Mouse (Mus musculus): Measurements from ENCODE around the gene Entpd7. TPM values are rescaled to one million over a fixed set of nuclear protein-coding genes. Genes with fewer than 3 reads are reported as not detected.

The Entpd7 gene
- polyA plus RNA-seq, 1 experiment from 2014 or later: 9.1 TPM

GRCm38 (mm10) chr19:43745740-43746139 is 56.3 kb downstream of the Entpd7 start:
- Histone ChIP-seq H3K9me3 (replicated peaks; ENCODE audit: control insufficient read depth, low read length) (no peaks in the 10 kb centered on the region), H3K4me3 (ENCODE audit: low read depth, low read length) (no peak overlapping the region), H3K4me2 (no peak overlapping the region), H3K9ac (ENCODE audit: low read depth, low read length) (no peak overlapping the region), H3K36me3 (ENCODE audit: control insufficient read depth, insufficient read depth, low read length) (peaks cover 30% of the 10 kb centered on the region), H3K4me1 (ENCODE audit: control insufficient read depth, insufficient read depth, low read length) (no peaks in the 10 kb centered on the region), H3K27ac (ENCODE audit: low read depth, low read length) (no peak overlapping the region), H3K27me3 (ENCODE audit: control insufficient read depth, insufficient read depth, low read length) (no peaks in the 10 kb centered on the region)
- WGBS (ENCODE audit: insufficient replicate concordance): 77% methylated on average over 3 of the region's 3 CpGs
- no peak for ATAC-seq (replicated peaks; ENCODE audit: insufficient number of reproducible peaks, low FRiP score, low TSS enrichment)

- Histone ChIP-seq H3K4me2 (no peak overlapping the region), H3K27me3 (ENCODE audit: control insufficient read depth, insufficient read depth, low read length) (no peaks in the 10 kb centered on the region), H3K36me3 (ENCODE audit: control insufficient read depth, insufficient read depth, low read length) (peaks cover 23% of the 10 kb centered on the region), H3K9ac (ENCODE audit: low read depth, low read length) (no peak overlapping the region), H3K4me1 (ENCODE audit: control insufficient read depth, insufficient read depth, low read length) (peaks cover 3% of the 10 kb centered on the region; the same call in 1 of the 2 replicates), H3K4me3 (ENCODE audit: low read depth, low read length) (no peak overlapping the region), H3K27ac (ENCODE audit: low read depth, low read length) (no peak overlapping the region), H3K9me3 (replicated peaks; ENCODE audit: control insufficient read depth, low read length) (no peaks in the 10 kb centered on the region)
- WGBS (ENCODE audit: insufficient replicate concordance): 76% methylated on average over 4 of the region's 4 CpGs
- ATAC-seq (replicated peaks; ENCODE audit: insufficient number of reproducible peaks, low FRiP score, low TSS enrichment): no peak
Observed at GRCm38 (mm10) chr19:43747877-43748276, 58.4 kb downstream of the Entpd7 start.

GRCm38 (mm10) chr19:43750008-43750407 is 60.5 kb downstream of the Entpd7 start:
- H3K4me1 ChIP-seq (ENCODE audit: control insufficient read depth, insufficient read depth, low read length): peaks cover 3% of the 10 kb centered on the region; the same call in 1 of the 2 replicates
- H3K9me3 ChIP-seq (replicated peaks; ENCODE audit: control insufficient read depth, low read length): no peaks in the 10 kb centered on the region
- WGBS (ENCODE audit: insufficient replicate concordance): 92% methylated on average over 2 of the region's 2 CpGs
- H3K4me2 ChIP-seq: no peak overlapping the region
- ATAC-seq (replicated peaks; ENCODE audit: insufficient number of reproducible peaks, low FRiP score, low TSS enrichment): no peak
- H3K36me3 ChIP-seq (ENCODE audit: control insufficient read depth, insufficient read depth, low read length): peaks cover 17% of the 10 kb centered on the region
- no peak overlapping the region for H3K4me3 ChIP-seq (ENCODE audit: low read depth, low read length)
- no peak overlapping the region for H3K9ac ChIP-seq (ENCODE audit: low read depth, low read length)
- H3K27me3 ChIP-seq (ENCODE audit: control insufficient read depth, insufficient read depth, low read length): no peaks in the 10 kb centered on the region
- no peak overlapping the region for H3K27ac ChIP-seq (ENCODE audit: low read depth, low read length)

GRCm38 (mm10) chr19:43752489-43753225 is 63.2 kb downstream of the Entpd7 start, which contains the start of the genes Cutc and Cox15:
TSS of gene Cutc (plus strand) at chr19:43752996.
TSS of gene Cox15 (minus strand) at chr19:43753000.
- Histone ChIP-seq H3K36me3 (ENCODE audit: control insufficient read depth, insufficient read depth, low read length) (peaks cover 10% of the 10 kb centered on the region; the same call in 1 of the 2 replicates), H3K27me3 (ENCODE audit: control insufficient read depth, insufficient read depth, low read length) (no peaks in the 10 kb centered on the region), H3K9ac (ENCODE audit: low read depth, low read length) (peak within 1 kb of the TSS; percentile 68), H3K4me2 (peak within 1 kb of the TSS; percentile 65), H3K4me3 (ENCODE audit: low read depth, low read length) (peak within 1 kb of the TSS; percentile 70), H3K9me3 (replicated peaks; ENCODE audit: control insufficient read depth, low read length) (no peaks in the 10 kb centered on the region), H3K27ac (ENCODE audit: low read depth, low read length) (peak within 1 kb of the TSS; percentile 85), H3K4me1 (ENCODE audit: control insufficient read depth, insufficient read depth, low read length) (peaks cover 3% of the 10 kb centered on the region; the same call in 1 of the 2 replicates)
- WGBS (ENCODE audit: insufficient replicate concordance): under 1% methylated on average over 62 of the region's 62 CpGs
- peak; percentile 87 for ATAC-seq (replicated peaks; ENCODE audit: insufficient number of reproducible peaks, low FRiP score, low TSS enrichment)

GRCm38 (mm10) chr19:43753226-43753835 is 63.9 kb downstream of the Entpd7 start:
- H3K4me2 ChIP-seq: peak overlapping the region; percentile 65
- H3K9me3 ChIP-seq (replicated peaks; ENCODE audit: control insufficient read depth, low read length): no peaks in the 10 kb centered on the region
- H3K27ac ChIP-seq (ENCODE audit: low read depth, low read length): peak overlapping the region; percentile 85
- H3K9ac ChIP-seq (ENCODE audit: low read depth, low read length): peak overlapping the region; percentile 68
- H3K4me1 ChIP-seq (ENCODE audit: control insufficient read depth, insufficient read depth, low read length): peaks cover 3% of the 10 kb centered on the region; the same call in 1 of the 2 replicates
- 3% methylated on average over 20 of the region's 24 CpGs for WGBS (ENCODE audit: insufficient replicate concordance)
- H3K4me3 ChIP-seq (ENCODE audit: low read depth, low read length): peak overlapping the region; percentile 70
- H3K27me3 ChIP-seq (ENCODE audit: control insufficient read depth, insufficient read depth, low read length): no peaks in the 10 kb centered on the region
- peak; percentile 80 for ATAC-seq (replicated peaks; ENCODE audit: insufficient number of reproducible peaks, low FRiP score, low TSS enrichment)
- peaks cover 3% of the 10 kb centered on the region; the same call in 1 of the 2 replicates for H3K36me3 ChIP-seq (ENCODE audit: control insufficient read depth, insufficient read depth, low read length)

- no peak overlapping the region for H3K4me3 ChIP-seq (ENCODE audit: low read depth, low read length)
- no peak for ATAC-seq (replicated peaks; ENCODE audit: insufficient number of reproducible peaks, low FRiP score, low TSS enrichment)
- peaks cover 3% of the 10 kb centered on the region; the same call in 1 of the 2 replicates for H3K4me1 ChIP-seq (ENCODE audit: control insufficient read depth, insufficient read depth, low read length)
- H3K9me3 ChIP-seq (replicated peaks; ENCODE audit: control insufficient read depth, low read length): no peaks in the 10 kb centered on the region
- no peak overlapping the region for H3K4me2 ChIP-seq
- no peaks in the 10 kb centered on the region for H3K27me3 ChIP-seq (ENCODE audit: control insufficient read depth, insufficient read depth, low read length)
- H3K9ac ChIP-seq (ENCODE audit: low read depth, low read length): no peak overlapping the region
- WGBS (ENCODE audit: insufficient replicate concordance): 76% methylated on average over 2 of the region's 2 CpGs
- H3K36me3 ChIP-seq (ENCODE audit: control insufficient read depth, insufficient read depth, low read length): no peaks in the 10 kb centered on the region
- H3K27ac ChIP-seq (ENCODE audit: low read depth, low read length): no peak overlapping the region
Observed at GRCm38 (mm10) chr19:43754237-43754636, 64.8 kb downstream of the Entpd7 start.

- ATAC-seq (replicated peaks; ENCODE audit: insufficient number of reproducible peaks, low FRiP score, low TSS enrichment): no peak
- no peak overlapping the region for H3K9ac ChIP-seq (ENCODE audit: low read depth, low read length)
- no peaks in the 10 kb centered on the region for H3K36me3 ChIP-seq (ENCODE audit: control insufficient read depth, insufficient read depth, low read length)
- WGBS (ENCODE audit: insufficient replicate concordance): 54% methylated on average over 2 of the region's 2 CpGs
- H3K9me3 ChIP-seq (replicated peaks; ENCODE audit: control insufficient read depth, low read length): no peaks in the 10 kb centered on the region
- H3K4me1 ChIP-seq (ENCODE audit: control insufficient read depth, insufficient read depth, low read length): peaks cover 3% of the 10 kb centered on the region; the same call in 1 of the 2 replicates
- H3K4me2 ChIP-seq: no peak overlapping the region
- H3K4me3 ChIP-seq (ENCODE audit: low read depth, low read length): no peak overlapping the region
- no peaks in the 10 kb centered on the region for H3K27me3 ChIP-seq (ENCODE audit: control insufficient read depth, insufficient read depth, low read length)
- H3K27ac ChIP-seq (ENCODE audit: low read depth, low read length): no peak overlapping the region
Observed at GRCm38 (mm10) chr19:43754872-43755271, 65.4 kb downstream of the Entpd7 start.

- H3K4me2 ChIP-seq: no peak overlapping the region
- WGBS (ENCODE audit: insufficient replicate concordance): 22% methylated on average over 6 of the region's 6 CpGs
- H3K4me3 ChIP-seq (ENCODE audit: low read depth, low read length): no peak overlapping the region
- no peak overlapping the region for H3K9ac ChIP-seq (ENCODE audit: low read depth, low read length)
- no peak for ATAC-seq (replicated peaks; ENCODE audit: insufficient number of reproducible peaks, low FRiP score, low TSS enrichment)
- no peaks in the 10 kb centered on the region for H3K27me3 ChIP-seq (ENCODE audit: control insufficient read depth, insufficient read depth, low read length)
- no peaks in the 10 kb centered on the region for H3K9me3 ChIP-seq (replicated peaks; ENCODE audit: control insufficient read depth, low read length)
- no peak overlapping the region for H3K27ac ChIP-seq (ENCODE audit: low read depth, low read length)
- H3K36me3 ChIP-seq (ENCODE audit: control insufficient read depth, insufficient read depth, low read length): no peaks in the 10 kb centered on the region
- H3K4me1 ChIP-seq (ENCODE audit: control insufficient read depth, insufficient read depth, low read length): no peaks in the 10 kb centered on the region
Observed at GRCm38 (mm10) chr19:43760504-43760903, 71.0 kb downstream of the Entpd7 start.

Measured in heart, embryonic 11.5 days (tissue).